Mouse (Mus musculus): ENCODE data around the gene Pigk. TPM values are rescaled to one million over a fixed set of nuclear protein-coding genes. Genes with fewer than 3 reads are reported as not detected.

Gene Pigk
- 41.8 and 42.9 TPM in 2 replicates for polyA plus RNA-seq (2014; fragmentation: Nextera tagmentation; extraction: Ambion mirVana)

DNA sequence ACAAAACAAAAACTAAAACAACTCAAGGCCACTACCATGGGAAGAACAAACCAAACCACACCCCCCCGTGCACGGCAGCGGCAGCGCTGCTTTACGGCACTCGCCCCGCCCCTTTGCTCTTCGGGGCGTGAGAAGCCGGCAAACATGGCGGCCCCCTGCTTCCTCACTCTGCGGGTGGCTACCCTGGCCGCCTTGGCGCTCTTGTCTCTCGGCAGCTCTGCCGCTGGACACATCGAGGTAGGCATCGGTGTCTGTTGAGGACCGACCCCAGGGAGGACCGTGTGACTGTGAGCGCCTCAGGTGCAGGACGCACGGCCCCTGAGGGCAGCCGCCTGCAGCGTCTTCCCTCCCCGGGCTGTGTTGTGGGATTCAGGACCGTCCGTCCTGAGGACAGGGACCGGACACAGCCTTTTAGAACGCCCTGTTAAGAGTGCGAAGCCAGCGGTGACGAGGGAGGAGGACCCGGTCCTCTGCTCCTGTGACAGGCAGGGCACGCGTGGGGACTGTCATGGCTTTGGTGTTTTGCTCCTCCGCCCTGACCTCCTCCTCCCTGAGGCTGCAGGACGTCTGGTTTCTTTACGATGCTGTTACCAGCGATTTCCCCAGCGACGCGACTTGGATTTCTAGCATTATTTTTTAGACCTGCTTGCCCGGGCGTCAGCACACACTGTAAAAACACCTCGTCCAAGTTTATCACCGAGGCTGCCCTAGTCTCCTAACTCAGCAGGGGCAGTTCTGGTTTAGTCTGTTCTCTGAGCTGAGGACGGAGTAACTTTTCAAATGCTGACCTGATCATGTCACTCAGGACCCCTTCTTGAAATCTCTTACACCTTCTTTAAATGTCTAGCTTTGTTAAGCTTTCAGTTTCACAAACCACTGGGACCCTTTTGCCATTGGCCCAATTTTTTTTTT lies at the start of gene Pigk:
Gene Pigk, plus strand, starts transcription at position 110 of the 912 bp plus-strand sequence.
- WGBS, result under 1% methylated on average over 48 of the region's 48 CpGs
- H3K4me3 ChIP-seq (ENCODE audit: low read depth, low read length), result peak within 1 kb of the TSS; percentile 100
- no peaks in the 10 kb centered on the region for H3K36me3 ChIP-seq (ENCODE audit: control insufficient read depth, insufficient read depth, low read length)
- no peaks in the 10 kb centered on the region for H3K27me3 ChIP-seq (replicated peaks; ENCODE audit: control insufficient read depth, insufficient read depth, low read length)
- H3K4me2 ChIP-seq (ENCODE audit: low read length), result peak within 1 kb of the TSS; percentile 69
- ATAC-seq (replicated peaks; ENCODE audit: low FRiP score, low TSS enrichment, low read depth), result peak; percentile 88
- peak within 1 kb of the TSS; percentile 75 for H3K9ac ChIP-seq (ENCODE audit: low read length)
- H3K4me1 ChIP-seq (replicated peaks; ENCODE audit: control insufficient read depth, insufficient read depth, low read length), result peaks cover 6% of the 10 kb centered on the region
- peak; percentile 96 for DNase-seq (ENCODE audit: low spot score)
- no peaks in the 10 kb centered on the region for H3K9me3 ChIP-seq (ENCODE audit: control insufficient read depth, low read length)
- H3K27ac ChIP-seq (ENCODE audit: low read depth), result no peak within 1 kb of the TSS

DNA sequence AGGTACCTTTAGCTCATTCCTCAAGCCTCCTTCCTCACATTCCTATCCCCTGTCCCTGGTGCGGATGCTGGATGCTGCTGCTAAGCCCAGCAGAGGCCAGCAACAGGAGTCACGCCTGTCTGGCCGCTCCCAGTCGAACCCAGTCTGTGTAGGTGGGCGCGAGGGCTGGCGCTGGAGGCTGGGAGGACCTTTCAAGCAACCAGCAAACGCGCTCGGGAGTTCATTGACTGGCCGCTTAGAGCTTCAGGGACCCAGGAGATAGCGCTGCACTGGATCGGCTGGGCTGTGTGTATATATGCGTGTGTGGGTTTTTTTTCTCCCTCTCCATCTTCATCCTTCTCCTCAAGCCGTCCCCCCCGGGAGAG lies 46.9 kb upstream of the Pigk start:
- DNase-seq (ENCODE audit: low spot score) (peak; percentile 63), ATAC-seq (replicated peaks; ENCODE audit: low FRiP score, low TSS enrichment, low read depth) (peak; percentile 51; the same call in 1 of the 2 replicates)
- Histone ChIP-seq H3K9me3 (ENCODE audit: control insufficient read depth, low read length) (no peaks in the 10 kb centered on the region), H3K27ac (ENCODE audit: low read depth) (no peak overlapping the region), H3K27me3 (replicated peaks; ENCODE audit: control insufficient read depth, insufficient read depth, low read length) (peaks cover 14% of the 10 kb centered on the region; the same call in 1 of the 2 replicates), H3K36me3 (ENCODE audit: control insufficient read depth, insufficient read depth, low read length) (no peaks in the 10 kb centered on the region), H3K4me1 (replicated peaks; ENCODE audit: control insufficient read depth, insufficient read depth, low read length) (peaks cover 5% of the 10 kb centered on the region), H3K9ac (ENCODE audit: low read length) (no peak overlapping the region; the same call in 1 of the 2 replicates), H3K4me3 (ENCODE audit: low read depth, low read length) (peak overlapping the region; percentile 44), H3K4me2 (ENCODE audit: low read length) (peak overlapping the region; percentile 99)
- 1% methylated on average over 16 of the region's 16 CpGs for WGBS

DNA sequence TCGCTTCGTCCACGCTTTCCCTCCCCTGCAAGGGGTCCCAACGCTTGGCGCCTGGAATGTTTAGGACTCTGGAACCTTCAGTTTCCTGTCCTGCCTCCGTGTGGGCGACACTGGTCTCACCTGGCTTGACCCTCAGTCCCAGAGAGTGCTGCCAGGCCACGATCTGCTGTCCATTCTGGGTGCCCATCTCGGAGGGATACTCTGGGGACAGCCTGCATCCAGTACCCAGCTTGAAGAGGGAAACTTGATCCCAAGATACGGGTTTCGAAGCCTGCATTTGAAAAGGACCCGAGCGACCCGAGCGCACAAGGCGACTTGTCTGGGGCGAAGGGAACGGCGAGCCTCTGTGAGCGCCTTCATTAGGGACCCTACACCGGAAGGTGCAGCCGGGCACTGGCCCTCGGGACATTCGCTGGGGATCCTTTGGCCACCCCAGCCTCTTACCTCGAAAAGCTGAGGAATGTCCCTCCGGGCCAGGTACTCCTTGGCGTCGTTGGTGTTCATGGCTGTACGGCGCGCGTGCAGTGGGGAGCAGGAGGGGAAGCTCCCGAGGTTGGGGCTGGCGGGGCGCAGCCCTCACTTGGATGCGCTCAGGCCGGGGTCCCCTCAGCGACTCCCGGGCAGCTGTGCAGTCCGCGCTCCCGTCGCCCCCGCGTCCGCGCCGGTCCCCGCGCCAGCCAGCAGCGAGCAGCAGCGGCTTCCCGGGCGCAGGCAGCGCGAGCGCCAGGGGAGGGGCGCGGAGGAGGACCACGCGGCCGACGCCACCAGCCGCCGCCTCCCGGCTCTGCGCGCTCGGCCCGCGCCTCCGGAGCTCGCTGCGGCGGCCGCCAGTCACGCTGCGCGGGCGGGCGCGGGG lies 46.3 kb upstream of the Pigk start:
- H3K9me3 ChIP-seq (ENCODE audit: control insufficient read depth, low read length), result no peaks in the 10 kb centered on the region
- H3K36me3 ChIP-seq (ENCODE audit: control insufficient read depth, insufficient read depth, low read length), result no peaks in the 10 kb centered on the region
- peak overlapping the region; percentile 44 for H3K4me3 ChIP-seq (ENCODE audit: low read depth, low read length)
- peaks cover 14% of the 10 kb centered on the region; the same call in 1 of the 2 replicates for H3K27me3 ChIP-seq (replicated peaks; ENCODE audit: control insufficient read depth, insufficient read depth, low read length)
- peak; percentile 70; the same call in 1 of the 2 replicates for ATAC-seq (replicated peaks; ENCODE audit: low FRiP score, low TSS enrichment, low read depth)
- H3K4me1 ChIP-seq (replicated peaks; ENCODE audit: control insufficient read depth, insufficient read depth, low read length), result peaks cover 5% of the 10 kb centered on the region
- peak; percentile 79 for DNase-seq (ENCODE audit: low spot score)
- no peak overlapping the region for H3K27ac ChIP-seq (ENCODE audit: low read depth)
- under 1% methylated on average over 64 of the region's 82 CpGs for WGBS
- H3K9ac ChIP-seq (ENCODE audit: low read length), result peak overlapping the region; percentile 22
- H3K4me2 ChIP-seq (ENCODE audit: low read length), result peak overlapping the region; percentile 99

DNA sequence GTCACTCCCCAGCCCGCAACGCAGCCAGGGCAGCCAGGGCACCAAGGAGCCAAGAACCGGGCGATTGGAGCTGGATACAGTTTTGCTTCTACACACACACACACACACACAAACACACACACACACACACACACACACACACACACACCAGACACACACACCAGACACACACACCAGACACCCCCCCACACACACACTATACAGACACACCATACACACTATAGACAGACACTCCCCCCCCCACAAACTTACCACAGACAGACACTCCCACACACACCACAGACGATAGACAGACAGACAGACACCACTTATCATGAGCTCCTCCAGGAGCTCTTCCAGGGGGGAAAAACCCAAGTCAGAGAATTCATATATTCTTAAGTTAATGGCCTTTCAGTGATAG lies 45.7 kb upstream of the Pigk start, which contains the start of gene Ak5:
Gene Ak5, minus strand, starts transcription at position 122 of the 400 bp plus-strand sequence.
- H3K4me1 ChIP-seq (replicated peaks; ENCODE audit: control insufficient read depth, insufficient read depth, low read length), result peaks cover 5% of the 10 kb centered on the region
- H3K4me2 ChIP-seq (ENCODE audit: low read length), result peak within 1 kb of the TSS; percentile 99
- no peak within 1 kb of the TSS for H3K27ac ChIP-seq (ENCODE audit: low read depth)
- H3K4me3 ChIP-seq (ENCODE audit: low read depth, low read length), result peak within 1 kb of the TSS; percentile 44
- no peaks in the 10 kb centered on the region for H3K9me3 ChIP-seq (ENCODE audit: control insufficient read depth, low read length)
- H3K27me3 ChIP-seq (replicated peaks; ENCODE audit: control insufficient read depth, insufficient read depth, low read length), result peaks cover 14% of the 10 kb centered on the region; the same call in 1 of the 2 replicates
- 5% methylated on average over 4 of the region's 5 CpGs for WGBS
- H3K36me3 ChIP-seq (ENCODE audit: control insufficient read depth, insufficient read depth, low read length), result no peaks in the 10 kb centered on the region
- ATAC-seq (replicated peaks; ENCODE audit: low FRiP score, low TSS enrichment, low read depth) (peak; percentile 47; the same call in 1 of the 2 replicates), DNase-seq (ENCODE audit: low spot score) (no peak)
- H3K9ac ChIP-seq (ENCODE audit: low read length), result peak within 1 kb of the TSS; percentile 22

DNA sequence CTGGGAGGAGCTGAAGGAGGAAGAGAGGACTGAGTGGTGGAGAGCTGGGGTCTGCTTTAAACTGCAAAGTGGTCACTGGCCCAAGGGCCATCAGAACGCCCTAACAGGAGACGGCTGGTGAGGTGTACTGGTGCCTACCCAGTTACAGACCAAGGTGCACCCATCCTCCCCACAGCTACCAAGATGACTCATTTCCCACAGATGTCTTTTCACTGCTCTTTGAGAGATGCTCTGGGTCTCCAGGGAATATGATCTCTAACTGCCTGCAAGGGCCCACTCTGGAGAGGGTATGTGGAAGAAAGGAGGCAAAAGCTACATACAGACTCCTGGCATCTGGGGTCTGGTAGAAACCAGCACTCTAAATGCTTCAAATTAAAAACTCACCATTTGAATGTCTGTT lies 45.1 kb upstream of the Pigk start:
- Histone ChIP-seq H3K4me2 (ENCODE audit: low read length) (no peak overlapping the region), H3K9ac (ENCODE audit: low read length) (no peak overlapping the region), H3K27me3 (replicated peaks; ENCODE audit: control insufficient read depth, insufficient read depth, low read length) (peaks cover 14% of the 10 kb centered on the region; the same call in 1 of the 2 replicates), H3K27ac (ENCODE audit: low read depth) (no peak overlapping the region), H3K4me3 (ENCODE audit: low read depth, low read length) (no peak overlapping the region), H3K9me3 (ENCODE audit: control insufficient read depth, low read length) (no peaks in the 10 kb centered on the region), H3K36me3 (ENCODE audit: control insufficient read depth, insufficient read depth, low read length) (no peaks in the 10 kb centered on the region), H3K4me1 (replicated peaks; ENCODE audit: control insufficient read depth, insufficient read depth, low read length) (peaks cover 5% of the 10 kb centered on the region)
- 72% methylated on average over 2 of the region's 2 CpGs for WGBS
- no peak for ATAC-seq (replicated peaks; ENCODE audit: low FRiP score, low TSS enrichment, low read depth)
- no peak for DNase-seq (ENCODE audit: low spot score)

DNA sequence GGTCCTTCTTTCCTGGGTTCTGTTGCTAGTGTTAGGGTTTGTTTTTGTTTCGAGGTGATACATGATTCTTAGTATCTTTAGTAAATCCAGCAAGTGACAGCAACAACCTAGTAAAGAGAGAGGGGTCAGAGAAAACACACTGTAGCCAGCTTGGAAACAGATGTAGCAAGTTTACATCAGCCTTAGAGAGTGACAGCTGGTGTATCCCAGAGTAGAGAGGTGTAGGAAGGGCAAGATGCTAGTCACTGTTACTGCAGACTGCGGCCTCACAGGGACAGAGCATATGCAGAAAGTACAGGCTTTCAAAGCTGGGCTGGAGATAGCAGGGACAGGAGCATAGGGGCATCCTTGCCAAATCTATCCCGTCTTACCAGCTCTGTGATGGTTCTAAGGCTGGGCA lies 44.1 kb upstream of the Pigk start:
- 68% methylated on average over 3 of the region's 3 CpGs for WGBS
- Histone ChIP-seq H3K9ac (ENCODE audit: low read length) (no peak overlapping the region), H3K27me3 (replicated peaks; ENCODE audit: control insufficient read depth, insufficient read depth, low read length) (peaks cover 14% of the 10 kb centered on the region; the same call in 1 of the 2 replicates), H3K4me2 (ENCODE audit: low read length) (no peak overlapping the region), H3K4me1 (replicated peaks; ENCODE audit: control insufficient read depth, insufficient read depth, low read length) (peaks cover 5% of the 10 kb centered on the region), H3K9me3 (ENCODE audit: control insufficient read depth, low read length) (no peaks in the 10 kb centered on the region), H3K4me3 (ENCODE audit: low read depth, low read length) (no peak overlapping the region), H3K36me3 (ENCODE audit: control insufficient read depth, insufficient read depth, low read length) (no peaks in the 10 kb centered on the region), H3K27ac (ENCODE audit: low read depth) (no peak overlapping the region)
- DNase-seq (ENCODE audit: low spot score), result no peak
- ATAC-seq (replicated peaks; ENCODE audit: low FRiP score, low TSS enrichment, low read depth), result no peak

DNA sequence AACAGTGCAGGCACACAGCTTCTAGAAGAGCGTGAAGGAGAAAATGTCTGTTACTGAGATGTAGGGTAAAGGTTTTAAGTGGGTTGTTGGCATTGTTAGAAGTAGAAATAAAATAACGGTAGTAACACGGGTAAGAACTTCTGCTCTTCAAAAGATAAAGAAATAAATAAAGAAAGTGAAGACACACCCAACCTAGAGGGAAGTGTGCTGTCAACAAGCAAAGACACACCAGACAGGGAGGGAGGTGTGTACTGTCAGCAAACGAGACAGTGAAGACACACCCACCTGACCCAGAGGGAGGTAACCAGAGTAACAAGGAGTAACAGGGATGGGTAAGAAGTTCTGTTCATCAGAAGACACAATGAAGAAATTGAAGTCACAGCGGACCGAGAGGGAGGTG lies 39.2 kb upstream of the Pigk start:
- H3K9ac ChIP-seq (ENCODE audit: low read length), result no peak overlapping the region
- WGBS, result 59% methylated on average over 6 of the region's 6 CpGs
- no peaks in the 10 kb centered on the region for H3K9me3 ChIP-seq (ENCODE audit: control insufficient read depth, low read length)
- H3K27ac ChIP-seq (ENCODE audit: low read depth), result no peak overlapping the region
- H3K36me3 ChIP-seq (ENCODE audit: control insufficient read depth, insufficient read depth, low read length), result no peaks in the 10 kb centered on the region
- ATAC-seq (replicated peaks; ENCODE audit: low FRiP score, low TSS enrichment, low read depth) (no peak), DNase-seq (ENCODE audit: low spot score) (no peak)
- H3K4me3 ChIP-seq (ENCODE audit: low read depth, low read length), result no peak overlapping the region
- H3K4me1 ChIP-seq (replicated peaks; ENCODE audit: control insufficient read depth, insufficient read depth, low read length), result no peaks in the 10 kb centered on the region
- no peak overlapping the region for H3K4me2 ChIP-seq (ENCODE audit: low read length)
- H3K27me3 ChIP-seq (replicated peaks; ENCODE audit: control insufficient read depth, insufficient read depth, low read length), result no peaks in the 10 kb centered on the region

DNA sequence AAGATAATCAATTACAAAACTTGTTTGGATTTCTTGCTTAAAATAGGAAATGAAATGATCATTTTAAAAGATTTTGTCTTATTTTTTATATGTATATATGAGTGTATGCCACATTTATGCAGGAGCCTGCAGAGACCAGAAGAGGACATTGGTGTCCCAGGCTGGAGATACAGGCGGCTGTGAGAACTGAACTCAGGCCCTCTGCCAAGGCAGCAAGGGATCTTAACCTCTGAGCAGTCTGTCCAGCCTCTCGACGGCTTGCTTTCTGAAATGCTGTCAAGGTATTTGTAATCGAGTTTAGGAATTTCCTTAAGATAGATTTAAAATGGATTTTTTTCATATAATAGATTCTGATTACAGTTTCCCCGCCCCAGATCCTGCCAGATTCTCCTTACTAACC lies 25.4 kb upstream of the Pigk start:
- Histone ChIP-seq H3K36me3 (ENCODE audit: control insufficient read depth, insufficient read depth, low read length) (no peaks in the 10 kb centered on the region), H3K27me3 (replicated peaks; ENCODE audit: control insufficient read depth, insufficient read depth, low read length) (no peaks in the 10 kb centered on the region), H3K27ac (ENCODE audit: low read depth) (no peak overlapping the region), H3K4me3 (ENCODE audit: low read depth, low read length) (no peak overlapping the region), H3K4me1 (replicated peaks; ENCODE audit: control insufficient read depth, insufficient read depth, low read length) (no peaks in the 10 kb centered on the region), H3K9me3 (ENCODE audit: control insufficient read depth, low read length) (no peaks in the 10 kb centered on the region), H3K9ac (ENCODE audit: low read length) (no peak overlapping the region), H3K4me2 (ENCODE audit: low read length) (no peak overlapping the region)
- 82% methylated on average over 5 of the region's 5 CpGs for WGBS
- ATAC-seq (replicated peaks; ENCODE audit: low FRiP score, low TSS enrichment, low read depth) (no peak), DNase-seq (ENCODE audit: low spot score) (no peak)
